23 mouse cellular contexts compared by ENCODE assay signal in genomic region chr15:92132936-92133335, GRCm38 (mm10).
"Had no signal": no experiment of that assay in that cellular context is flagged by ENCODE, and none has a peak within 500 bp of the region (broad histone marks: within the 10 kb centered on the region; RNA-seq: fewer than 3 reads in every experiment).

No protein-coding gene starts in this region.

- H3K27me3 ChIP-seq: lung, embryonic 15.5 days; midbrain, embryonic 12.5 days; neural tube, embryonic 13.5 days; neural tube, embryonic 15.5 days; stomach, embryonic 15.5 days had no signal

- DNase-seq: liver, postnatal 0 days; lung, adult 2 months; lung, postnatal 14 days; lung, postnatal 36 days; midbrain, embryonic 14.5 days; retina, postnatal 1 day; right cerebral cortex, adult 18-20 months; right cerebral cortex, postnatal 25 days; right cerebral cortex, postnatal 4 days; spleen, adult 18-20 months; thymus, adult 2 months; thymus, postnatal 25 days; thymus, postnatal 4 days had no signal

- H3K4me1 ChIP-seq: lung, embryonic 15.5 days; midbrain, embryonic 10.5 days; midbrain, embryonic 12.5 days; stomach, embryonic 15.5 days had no signal

- H3K9ac ChIP-seq: liver, postnatal 0 days; lung, embryonic 15.5 days; midbrain, embryonic 12.5 days; neural tube, embryonic 13.5 days; neural tube, embryonic 15.5 days; stomach, embryonic 15.5 days had no signal

- H3K27ac ChIP-seq: lung, embryonic 15.5 days; midbrain, embryonic 10.5 days; midbrain, embryonic 12.5 days; neural tube, embryonic 13.5 days; neural tube, embryonic 15.5 days; stomach, embryonic 15.5 days; stomach, postnatal 0 days had no signal

- H3K4me2 ChIP-seq: lung, embryonic 15.5 days; midbrain, embryonic 12.5 days; neural tube, embryonic 13.5 days; neural tube, embryonic 15.5 days; stomach, embryonic 15.5 days had no signal

- H3K9me3 ChIP-seq: lung, embryonic 15.5 days; midbrain, embryonic 10.5 days; midbrain, embryonic 12.5 days; neural tube, embryonic 13.5 days; neural tube, embryonic 15.5 days; stomach, embryonic 15.5 days had no signal

- ATAC-seq: liver, postnatal 0 days; lung, postnatal 0 days; midbrain, embryonic 16.5 days had no signal

- H3K4me3 ChIP-seq: lung, embryonic 15.5 days; midbrain, embryonic 10.5 days; midbrain, embryonic 12.5 days; myocyte; neural tube, embryonic 13.5 days; neural tube, embryonic 15.5 days; stomach, embryonic 15.5 days had no signal

- H3K36me3 ChIP-seq: lung, embryonic 15.5 days; midbrain, embryonic 10.5 days; midbrain, embryonic 12.5 days; neural tube, embryonic 13.5 days; neural tube, embryonic 15.5 days; stomach, embryonic 15.5 days had no signal
